Mouse (Mus musculus): Measurements from ENCODE around the gene Adpgk.

- TF ChIP-seq CTCF (IDR thresholded peaks at IDR 0.05; ENCODE audit: extremely low read depth, insufficient read length, insufficient replicate concordance, low read depth, low read length) (no peak), POLR2A (IDR thresholded peaks at IDR 0.05; ENCODE audit: low read depth, low read length) (no peak)
These were observed 31.4 kb upstream of the Adpgk start for GRCm38 (mm10) chr9:59259806-59260454.

Data from small intestine, adult 2 months (tissue).